Mouse (Mus musculus) megakaryocyte, embryonic 14.5 days (primary cell): ENCODE measurements around the gene Tet3. TPM values are rescaled to one million over a fixed set of nuclear protein-coding genes. Genes with fewer than 3 reads are reported as not detected.

Experiments
- H3K27me3 ChIP-seq: replicated peaks from 2 replicates; pipeline ENCODE3; 2012; ENCODE audit warnings: inconsistent platforms
- H3K36me3 ChIP-seq: replicated peaks from 2 replicates; pipeline ENCODE3; 2012; ENCODE audit warnings: low read length, inconsistent platforms, mixed read lengths
- H3K4me1 ChIP-seq: 2 replicates; pipeline ENCODE4 v1.6.1; 2012; ENCODE audit warnings: inconsistent platforms
- H3K4me3 ChIP-seq: replicated peaks from 2 replicates; pipeline ENCODE3; 2012; ENCODE audit warnings: moderate library complexity, mild to moderate bottlenecking, inconsistent platforms
- H3K9me3 ChIP-seq: 2 replicates; pipeline ENCODE4 v1.6.1; 2012; ENCODE audit warnings: inconsistent platforms
- FLI1 ChIP-seq: IDR thresholded peaks from 2 replicates; pipeline ENCODE4 v1.6.1; 2012; ENCODE audit warnings: low read length, inconsistent platforms, mixed read lengths
- GATA1 ChIP-seq: IDR thresholded peaks from 3 replicates; pipeline ENCODE4 v1.6.1; 2012; ENCODE audit warnings: mixed read lengths, low read length, inconsistent platforms, borderline replicate concordance
- polyA plus RNA-seq: library from polyadenylated mRNA; stranded (reverse); fragments of >175 nt; gene quantifications from 2 replicates; pipeline ENCODE4 v1.2.3, GENCODE M21; 2012; ENCODE audit warnings: low replicate concordance; ENCODE audit not compliant: insufficient read depth

Tet3 gene
- polyA plus RNA-seq, 1 experiment = 10.6 TPM

DNA sequence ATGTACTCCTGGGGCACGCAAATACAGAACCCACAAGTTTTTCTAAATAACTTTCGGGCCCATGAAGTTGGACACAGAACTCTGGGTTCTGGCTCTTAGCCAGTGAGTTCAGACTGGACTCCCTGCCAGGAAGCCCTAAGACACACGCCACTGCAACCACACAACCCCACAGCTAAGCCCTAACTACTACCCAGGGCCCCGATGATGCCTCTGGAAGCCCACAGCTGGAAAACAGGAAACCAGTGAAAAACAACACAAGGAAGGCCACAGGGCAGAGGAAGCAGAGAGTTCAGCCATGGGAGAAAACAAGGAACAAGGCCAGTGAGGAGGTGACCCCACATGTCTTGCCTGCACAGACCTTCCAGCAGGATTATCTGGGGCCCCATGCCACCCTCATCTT is 25.3 kb downstream of the Tet3 start:
- Histone ChIP-seq H3K36me3 (peaks cover 92% of the 10 kb centered on the region), H3K4me3 (peak overlapping the region; percentile 46), H3K4me1 (peaks cover 85% of the 10 kb centered on the region), H3K9me3 (no peaks in the 10 kb centered on the region), H3K27me3 (no peaks in the 10 kb centered on the region)
- TF ChIP-seq GATA1 = no peak

DNA sequence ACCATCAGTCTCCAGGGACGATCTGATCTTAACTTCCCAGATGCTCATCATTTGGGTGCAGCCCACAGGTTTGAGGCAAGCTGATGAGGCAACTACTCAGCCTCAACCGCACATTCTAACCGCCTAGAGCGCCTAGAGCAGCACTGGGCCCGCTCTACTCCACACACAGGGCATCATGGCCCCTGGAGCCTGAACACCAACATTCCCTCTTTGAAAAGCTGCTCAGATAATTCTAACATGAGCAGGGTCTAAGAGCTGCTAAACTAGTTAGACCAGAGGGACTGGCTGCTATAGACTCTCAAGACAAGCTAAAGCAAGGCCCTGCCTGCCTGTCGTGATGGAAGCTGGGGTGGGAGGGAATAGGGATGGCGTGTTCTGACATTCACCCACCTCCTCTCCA is 25.9 kb downstream of the Tet3 start:
- H3K36me3 ChIP-seq = peaks cover 92% of the 10 kb centered on the region
- H3K27me3 ChIP-seq = no peaks in the 10 kb centered on the region
- TF ChIP-seq GATA1 (no peak), FLI1 (no peak)
- H3K4me3 ChIP-seq = no peak overlapping the region
- H3K4me1 ChIP-seq = peaks cover 85% of the 10 kb centered on the region
- H3K9me3 ChIP-seq = no peaks in the 10 kb centered on the region

DNA sequence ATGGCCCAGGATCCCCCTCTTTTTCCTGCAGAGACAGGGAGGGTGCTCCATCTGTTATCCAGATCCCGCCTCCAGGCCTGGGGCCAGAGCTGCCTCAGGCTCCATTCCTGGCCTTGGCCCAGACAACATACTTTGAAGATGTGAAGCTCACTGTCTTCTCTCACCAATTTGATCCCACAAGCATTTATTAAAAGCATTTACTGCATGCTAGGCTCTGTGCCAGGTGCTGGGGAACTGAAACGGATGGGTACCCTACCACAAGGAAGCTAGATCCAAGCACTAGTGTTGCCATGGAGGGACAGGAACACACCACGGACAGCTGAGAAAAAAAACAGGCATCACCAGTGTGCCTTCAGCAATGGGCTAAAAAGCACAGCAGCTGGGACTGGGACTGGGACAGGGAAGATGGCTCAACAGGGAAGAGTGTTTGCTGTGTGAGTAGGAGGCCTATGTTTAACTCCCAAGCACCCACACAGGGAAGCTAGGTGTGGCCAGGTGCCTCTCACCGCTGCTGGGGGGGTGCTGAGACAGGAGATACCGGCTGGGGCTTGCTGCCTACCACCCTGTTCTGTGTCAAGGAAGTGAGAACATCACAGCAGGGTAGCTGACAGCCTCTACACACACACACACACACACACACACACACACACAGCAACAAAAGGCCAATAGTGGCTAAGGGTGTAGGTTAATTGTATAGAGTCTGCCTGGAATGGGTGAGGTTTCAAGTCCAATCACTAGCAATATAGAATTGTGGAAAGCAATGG is 30.7 kb downstream of the Tet3 start:
- no peak for TF ChIP-seq GATA1
- no peak for TF ChIP-seq FLI1
- H3K36me3 ChIP-seq = peaks cover 90% of the 10 kb centered on the region
- H3K4me1 ChIP-seq = peaks cover 74% of the 10 kb centered on the region
- H3K4me3 ChIP-seq = no peak overlapping the region
- H3K9me3 ChIP-seq = no peaks in the 10 kb centered on the region
- no peaks in the 10 kb centered on the region for H3K27me3 ChIP-seq

DNA sequence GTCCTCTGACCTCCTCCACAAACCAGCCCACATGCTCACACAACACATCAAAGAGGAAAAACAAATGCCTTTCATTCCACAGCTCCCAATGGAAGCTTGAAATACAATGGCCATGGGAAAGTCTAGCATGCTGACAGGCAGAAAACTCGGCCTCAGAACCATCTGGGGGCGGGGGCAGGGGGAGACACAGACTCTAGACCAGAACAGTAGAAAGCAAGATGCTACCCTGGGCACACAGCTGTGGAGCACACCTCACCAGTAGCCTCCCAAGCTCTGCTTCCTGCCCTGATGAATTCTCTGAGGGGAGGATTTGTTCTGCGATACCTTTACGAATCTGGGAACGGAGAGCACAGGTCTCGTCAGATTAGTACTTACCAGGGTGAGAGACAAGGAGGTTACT is 31.4 kb downstream of the Tet3 start:
- Histone ChIP-seq H3K27me3 (no peaks in the 10 kb centered on the region), H3K4me1 (peaks cover 72% of the 10 kb centered on the region), H3K36me3 (peaks cover 90% of the 10 kb centered on the region), H3K9me3 (no peaks in the 10 kb centered on the region), H3K4me3 (no peak overlapping the region)
- TF ChIP-seq FLI1 (no peak), GATA1 (no peak)

DNA sequence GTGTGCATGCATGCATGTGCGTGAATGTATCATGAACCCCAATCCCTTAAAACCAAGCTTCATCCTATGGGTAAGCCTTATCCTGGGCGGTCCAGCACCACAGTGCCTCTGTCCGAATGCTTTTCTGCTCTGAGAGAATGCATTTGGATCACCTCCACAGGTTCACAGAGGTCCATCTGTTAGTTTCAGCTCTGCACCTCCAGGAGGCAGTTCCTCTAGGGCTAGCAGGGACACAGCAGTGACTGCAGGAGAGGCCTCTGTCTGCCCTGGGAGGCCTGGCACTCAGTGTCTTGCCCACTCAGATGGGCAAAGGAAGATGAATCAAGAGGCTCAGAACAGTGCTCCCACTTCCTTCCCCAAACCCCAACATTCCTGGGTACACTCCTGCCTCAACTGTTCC is 32.3 kb downstream of the Tet3 start:
- Histone ChIP-seq H3K4me1 (peaks cover 72% of the 10 kb centered on the region), H3K36me3 (peaks cover 91% of the 10 kb centered on the region), H3K9me3 (no peaks in the 10 kb centered on the region), H3K27me3 (no peaks in the 10 kb centered on the region), H3K4me3 (no peak overlapping the region)
- TF ChIP-seq FLI1 (no peak), GATA1 (no peak)

DNA sequence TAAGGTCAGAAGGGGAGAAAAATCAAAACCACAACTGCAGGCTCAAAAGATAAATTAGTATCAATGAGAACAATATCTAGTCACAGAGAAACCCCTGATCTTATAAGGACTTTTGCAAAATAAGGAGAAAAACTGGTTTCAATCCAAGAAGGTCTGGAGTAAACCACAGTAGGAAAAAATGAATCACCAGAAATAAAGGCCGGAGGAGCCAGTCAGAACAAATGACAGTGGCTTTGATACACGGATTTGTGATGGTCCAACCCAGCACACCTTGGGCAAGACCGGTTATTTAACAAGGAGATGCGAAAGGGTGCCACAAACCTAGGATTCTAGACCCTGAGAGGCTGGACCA is 34.9 kb downstream of the Tet3 start:
- Histone ChIP-seq H3K36me3 (peaks cover 91% of the 10 kb centered on the region), H3K4me1 (peaks cover 87% of the 10 kb centered on the region), H3K27me3 (no peaks in the 10 kb centered on the region), H3K4me3 (no peak overlapping the region), H3K9me3 (no peaks in the 10 kb centered on the region)
- TF ChIP-seq FLI1 = no peak
- TF ChIP-seq GATA1 = no peak

DNA sequence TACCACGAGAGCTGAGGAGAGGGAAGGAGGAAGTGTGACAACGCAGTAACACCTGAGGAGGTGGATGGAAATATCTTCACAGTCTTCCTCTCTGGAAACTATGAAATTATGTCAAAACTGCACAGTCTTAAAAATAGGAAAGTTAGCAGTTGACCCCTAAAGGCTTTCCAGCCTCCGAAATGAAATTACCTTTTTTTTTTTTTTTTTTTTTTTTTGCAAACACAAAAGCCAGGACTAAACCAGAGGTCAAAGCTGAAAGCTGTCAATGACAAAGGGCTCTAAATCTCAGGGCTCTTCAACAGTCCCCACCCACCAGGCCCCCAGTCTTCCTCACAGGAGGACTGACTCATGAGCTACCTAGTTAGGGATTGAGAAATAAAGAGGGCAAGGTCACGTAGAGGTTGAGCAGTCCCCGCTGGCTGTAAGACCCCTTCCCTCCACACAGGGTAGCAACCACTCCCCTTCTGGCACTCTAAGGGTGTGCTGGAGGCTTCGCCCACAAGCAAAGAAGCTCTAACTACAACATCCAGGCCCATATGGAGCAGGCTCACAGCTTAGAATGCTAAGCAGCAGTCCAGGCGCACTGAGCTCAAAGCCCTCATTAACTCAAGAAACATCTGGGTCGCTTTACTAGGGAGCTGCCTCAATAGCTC is 35.4 kb downstream of the Tet3 start:
- H3K27me3 ChIP-seq = no peaks in the 10 kb centered on the region
- H3K9me3 ChIP-seq = no peaks in the 10 kb centered on the region
- H3K4me1 ChIP-seq = peaks cover 87% of the 10 kb centered on the region
- peaks cover 91% of the 10 kb centered on the region for H3K36me3 ChIP-seq
- TF ChIP-seq GATA1 (no peak), FLI1 (no peak)
- H3K4me3 ChIP-seq = no peak overlapping the region

DNA sequence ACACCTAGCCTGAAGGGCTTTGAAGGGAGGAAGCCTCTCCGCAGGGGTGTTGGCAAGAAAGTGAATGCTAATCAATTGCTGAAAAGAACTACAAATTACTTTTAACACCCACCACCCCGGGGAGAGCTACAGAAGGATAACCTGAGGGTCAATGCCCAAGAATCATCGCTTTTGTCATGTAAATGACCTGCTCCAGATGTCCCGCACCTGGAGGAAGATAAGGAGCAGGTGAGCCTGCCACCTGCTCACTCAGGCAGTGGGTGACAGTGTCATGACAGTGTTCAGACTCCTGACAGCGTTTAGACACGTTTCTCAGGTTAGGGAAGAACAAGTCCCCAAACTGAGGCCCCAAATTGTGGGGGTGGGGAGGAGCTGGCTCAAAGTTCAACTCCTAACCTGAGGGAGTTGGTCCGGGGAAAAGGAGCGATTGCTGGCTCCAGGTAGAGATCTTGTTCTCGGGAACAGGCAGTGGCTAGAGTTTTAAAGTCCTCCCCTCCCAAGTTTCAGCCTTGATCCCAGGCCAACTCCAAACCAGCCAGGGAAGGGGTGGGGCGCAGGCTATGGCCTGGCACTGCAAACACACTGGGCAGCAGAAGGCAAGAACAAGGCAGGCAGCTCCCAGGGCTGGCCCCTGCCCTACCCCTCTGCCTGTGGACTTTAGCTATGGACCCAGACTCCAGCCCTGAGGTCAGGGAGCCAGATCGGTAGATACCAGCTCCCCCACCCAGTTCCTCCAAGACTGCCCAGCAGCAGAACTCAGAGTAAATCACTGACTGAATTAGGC is 36.8 kb downstream of the Tet3 start:
- Histone ChIP-seq H3K4me1 (peaks cover 87% of the 10 kb centered on the region), H3K4me3 (no peak overlapping the region), H3K27me3 (no peaks in the 10 kb centered on the region), H3K9me3 (no peaks in the 10 kb centered on the region), H3K36me3 (peaks cover 86% of the 10 kb centered on the region)
- TF ChIP-seq FLI1 (no peak), GATA1 (no peak)

DNA sequence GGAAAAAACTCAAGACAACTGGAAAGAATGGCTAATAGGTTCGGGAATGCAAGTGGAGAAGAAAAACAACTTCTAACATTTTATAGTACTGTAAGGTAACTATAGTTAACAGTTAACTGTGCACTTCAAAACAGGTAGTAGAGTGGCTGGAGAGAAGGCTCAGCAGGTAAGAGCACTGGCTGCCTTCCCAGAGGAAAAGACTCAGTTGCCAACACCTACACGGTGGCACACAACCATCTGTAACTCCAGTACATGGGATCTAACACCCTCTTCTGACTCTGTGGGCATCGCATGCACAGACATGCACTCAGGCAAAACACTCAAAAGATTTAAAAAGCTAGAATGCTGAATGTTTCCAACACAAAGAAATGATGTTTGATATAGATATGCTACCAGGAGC is 39.4 kb downstream of the Tet3 start:
- Histone ChIP-seq H3K9me3 (no peaks in the 10 kb centered on the region), H3K4me3 (no peak overlapping the region), H3K4me1 (peaks cover 95% of the 10 kb centered on the region), H3K27me3 (no peaks in the 10 kb centered on the region), H3K36me3 (peaks cover 87% of the 10 kb centered on the region)
- TF ChIP-seq FLI1 (no peak), GATA1 (no peak)

DNA sequence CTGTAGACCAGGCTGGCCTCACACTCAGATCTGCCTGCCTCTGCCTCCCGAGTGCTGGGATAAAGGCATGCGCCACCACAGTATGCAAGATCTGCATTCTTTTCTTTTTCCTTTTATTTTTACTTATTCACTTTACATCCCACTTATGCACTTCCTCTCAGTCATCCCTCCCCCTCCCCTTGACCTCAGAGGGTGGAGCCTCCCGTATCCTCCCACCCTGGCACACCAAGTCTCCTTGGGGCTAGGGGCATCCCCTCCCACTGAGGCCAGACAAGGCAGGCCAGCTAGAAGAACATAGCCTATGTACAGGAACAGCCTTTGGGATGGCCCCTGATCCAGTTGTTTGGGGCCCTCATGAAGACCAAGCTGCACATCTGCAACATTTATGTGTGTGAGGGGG is 41.4 kb downstream of the Tet3 start:
- no peaks in the 10 kb centered on the region for H3K9me3 ChIP-seq
- peak overlapping the region; percentile 23 for H3K4me3 ChIP-seq
- TF ChIP-seq GATA1 = no peak
- no peak for TF ChIP-seq FLI1
- peaks cover 99% of the 10 kb centered on the region for H3K4me1 ChIP-seq
- no peaks in the 10 kb centered on the region for H3K27me3 ChIP-seq
- peaks cover 86% of the 10 kb centered on the region for H3K36me3 ChIP-seq
